In the genomic region with DNA sequence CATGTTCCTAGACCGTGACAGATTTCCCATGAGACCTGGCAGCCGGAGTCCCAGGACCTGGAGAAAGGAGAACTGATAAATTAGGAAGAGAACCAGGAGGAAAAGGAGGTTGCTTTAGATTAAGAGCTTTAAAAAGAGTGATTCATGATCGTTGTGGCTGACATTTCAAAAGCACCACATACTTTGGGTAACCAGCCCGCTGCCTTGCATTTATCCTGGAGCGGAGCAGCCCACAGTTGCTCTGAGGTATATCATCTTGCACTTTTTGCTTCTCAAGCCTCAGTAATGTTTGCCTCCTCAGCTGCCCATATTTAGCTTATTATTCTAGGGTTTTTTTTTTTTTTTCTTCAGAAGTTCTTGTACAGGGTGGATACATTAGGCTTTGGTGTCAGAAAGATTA, we compare ENCODE assay signal across 13 mouse cellular contexts.
"Had no signal": no experiment of that assay in that cellular context is flagged by ENCODE, and none has a peak within 500 bp of the region (broad histone marks: within the 10 kb centered on the region; RNA-seq: fewer than 3 reads in every experiment).

No protein-coding gene starts in this region.

- H3K36me3 ChIP-seq: limb, embryonic 15.5 days; liver, embryonic 12.5 days; lung, embryonic 15.5 days; midbrain, embryonic 13.5 days; neural tube, embryonic 15.5 days had no signal

- DNase-seq: kidney, adult 11 months; kidney, adult 9 months; kidney, postnatal 25 days; layer of hippocampus, postnatal 36 days; lung, postnatal 14 days; thymus, adult 18-20 months; thymus, postnatal 14 days had no signal

- H3K9me3 ChIP-seq: limb, embryonic 15.5 days; liver, embryonic 12.5 days; lung, embryonic 15.5 days; midbrain, embryonic 13.5 days; neural tube, embryonic 15.5 days had no signal

- H3K9ac ChIP-seq: limb, embryonic 15.5 days; liver, embryonic 12.5 days; lung, embryonic 15.5 days; midbrain, embryonic 13.5 days; neural tube, embryonic 15.5 days had no signal

- H3K4me3 ChIP-seq: limb, embryonic 15.5 days; liver, embryonic 12.5 days; lung, embryonic 15.5 days; midbrain, embryonic 13.5 days; neural tube, embryonic 15.5 days had no signal

- ATAC-seq: liver, embryonic 12.5 days; midbrain, embryonic 13.5 days had no signal

- H3K27me3 ChIP-seq: limb, embryonic 15.5 days; liver, embryonic 12.5 days; lung, embryonic 15.5 days; midbrain, embryonic 13.5 days; neural tube, embryonic 15.5 days had no signal

- H3K4me2 ChIP-seq: limb, embryonic 15.5 days; liver, embryonic 12.5 days; lung, embryonic 15.5 days; midbrain, embryonic 13.5 days; neural tube, embryonic 15.5 days had no signal

- H3K4me1 ChIP-seq: liver, embryonic 12.5 days had no signal

- H3K27ac ChIP-seq: limb, embryonic 15.5 days; liver, embryonic 12.5 days; lung, embryonic 15.5 days; macrophage; midbrain, embryonic 13.5 days; neural tube, embryonic 15.5 days had no signal
